Mouse (Mus musculus) gonadal fat pad, adult 2 months (tissue): ENCODE measurements around the gene Slc7a6. TPM values are rescaled to one million over a fixed set of nuclear protein-coding genes. Genes with fewer than 3 reads are reported as not detected.

ENCODE experiments used
- DNase-seq: peaks from one replicate; pipeline ENCODE4 v3.0.0-alpha.2; 2012; ENCODE audit warnings: low read depth
- polyA plus RNA-seq: library from polyadenylated mRNA; depleted of rRNA; stranded (reverse); fragments of >200 nt; gene quantifications from 2 replicates; pipeline ENCODE4 v1.2.3, GENCODE M21; 2012; rRNA removed

Slc7a6 gene
- 18.3 and 24.9 TPM in 2 replicates for polyA plus RNA-seq

DNA sequence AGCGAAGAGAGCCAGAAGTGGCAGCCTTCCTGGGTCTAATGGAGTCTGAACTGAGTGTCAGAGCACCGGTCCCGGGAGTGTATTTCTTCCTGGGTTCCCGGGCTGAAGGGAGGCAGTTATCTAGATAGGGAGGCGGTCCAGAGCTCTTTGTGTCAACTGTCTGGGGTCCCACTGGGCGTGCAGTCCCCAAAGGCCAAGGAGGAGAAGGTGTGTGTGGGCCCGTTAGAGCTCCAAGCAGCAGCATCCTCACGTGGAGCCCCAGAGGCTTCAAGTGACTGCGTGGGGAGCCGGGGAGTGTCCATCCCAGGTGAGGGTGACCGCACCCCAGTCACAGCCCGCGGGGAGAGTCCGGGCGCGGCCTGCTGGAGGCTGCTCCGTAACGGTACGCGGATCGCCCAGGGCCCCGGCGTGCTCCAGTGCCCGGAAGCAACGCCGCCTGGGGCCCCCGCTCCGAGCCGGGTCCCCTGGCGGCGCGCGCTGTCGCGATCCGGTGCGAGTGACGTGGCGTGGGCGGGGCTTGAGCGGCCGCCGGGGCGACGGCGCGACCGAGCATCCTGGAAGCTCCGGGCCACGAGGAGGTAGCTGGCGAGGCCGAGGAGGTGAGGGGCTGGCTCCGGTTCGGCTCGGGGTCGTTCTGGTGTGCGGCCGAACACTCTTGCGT, at the start of gene Slc7a6:
Gene Slc7a6, plus strand, starts transcription at position 502 of the 661 bp plus-strand sequence.
- DNase-seq = no peak

DNA sequence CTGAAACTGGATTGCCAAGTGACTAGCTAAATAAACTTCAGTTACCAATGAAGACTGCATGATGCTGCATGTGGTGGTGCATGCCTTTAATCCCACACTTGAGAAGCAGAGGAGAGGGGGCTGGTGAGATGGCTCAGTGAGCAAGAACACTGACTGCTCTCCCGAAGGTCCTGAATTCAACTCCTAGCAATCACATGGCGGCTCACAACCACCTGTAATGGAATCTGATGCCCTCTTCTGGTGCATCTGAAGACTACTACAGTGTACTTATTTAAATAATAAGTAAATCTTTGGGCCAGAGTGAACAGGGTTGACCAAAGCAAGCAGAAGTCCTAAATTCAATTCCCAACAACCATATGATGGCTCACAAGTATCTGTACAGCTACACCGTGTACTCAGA, 45.2 kb upstream of the Slc7a6 start:
- DNase-seq = no peak

DNA sequence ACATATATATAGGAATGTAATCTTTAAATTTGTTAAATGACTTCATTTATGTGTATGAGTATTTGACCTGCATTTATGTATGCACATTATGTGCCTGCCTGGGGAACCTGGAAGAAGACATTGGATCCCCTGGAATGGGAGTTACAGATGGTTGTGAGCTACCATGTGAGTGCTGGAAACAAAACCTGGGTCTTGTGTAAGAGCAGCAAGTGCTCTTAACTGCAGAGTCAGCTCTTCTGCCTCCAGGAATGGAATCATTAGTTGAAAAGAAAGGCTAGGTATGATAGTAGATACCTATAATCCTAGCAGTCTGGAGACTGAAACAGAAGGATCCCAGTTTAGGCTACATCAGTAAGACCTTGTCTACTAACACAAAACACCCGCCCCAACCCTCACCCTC, 42.6 kb upstream of the Slc7a6 start:
- no peak for DNase-seq

DNA sequence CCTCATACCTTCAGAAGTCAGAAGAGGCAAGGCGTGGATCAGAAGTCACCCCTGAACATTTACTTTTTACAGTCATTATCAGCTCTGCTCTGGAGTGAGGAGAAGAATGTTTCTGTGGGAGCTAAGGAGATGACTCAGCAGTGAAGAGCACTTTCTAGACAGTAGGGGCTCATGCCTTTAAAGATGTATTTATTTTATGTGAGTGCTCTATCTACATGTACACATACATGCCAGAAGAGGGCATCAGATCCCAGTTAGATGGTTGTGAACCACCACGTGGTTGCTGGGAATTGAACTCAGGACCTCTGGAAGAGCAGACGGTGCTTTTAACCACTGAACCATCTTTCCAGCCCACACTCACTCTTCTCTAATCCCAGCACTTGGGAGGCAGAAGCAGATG, 41.6 kb upstream of the Slc7a6 start:
- no peak for DNase-seq

DNA sequence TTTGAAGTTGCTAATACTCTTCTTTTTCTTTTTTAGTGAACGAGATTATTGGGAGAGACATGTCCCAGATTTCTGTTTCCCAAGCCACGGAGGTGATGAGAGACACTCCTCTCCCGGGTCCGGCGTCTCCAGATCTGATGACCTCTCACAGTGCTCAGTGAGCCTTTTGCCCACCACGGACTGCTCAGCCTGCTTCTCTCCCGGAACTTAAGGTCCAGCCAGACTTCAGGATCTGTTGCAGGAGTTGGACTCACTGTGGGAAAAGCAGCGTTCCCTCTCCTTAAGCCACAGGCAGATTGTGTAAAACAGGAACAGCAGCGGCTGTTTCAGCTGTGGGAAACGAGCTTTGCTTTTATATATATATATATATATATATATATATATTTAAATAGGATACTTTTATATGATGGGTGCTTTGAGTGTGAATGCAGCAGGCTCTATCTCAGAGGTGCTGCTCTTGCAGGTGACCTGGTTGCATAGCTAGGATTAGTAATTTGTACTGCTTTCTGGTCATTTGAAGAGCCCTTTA, 40.7 kb upstream of the Slc7a6 start:
- DNase-seq = no peak

DNA sequence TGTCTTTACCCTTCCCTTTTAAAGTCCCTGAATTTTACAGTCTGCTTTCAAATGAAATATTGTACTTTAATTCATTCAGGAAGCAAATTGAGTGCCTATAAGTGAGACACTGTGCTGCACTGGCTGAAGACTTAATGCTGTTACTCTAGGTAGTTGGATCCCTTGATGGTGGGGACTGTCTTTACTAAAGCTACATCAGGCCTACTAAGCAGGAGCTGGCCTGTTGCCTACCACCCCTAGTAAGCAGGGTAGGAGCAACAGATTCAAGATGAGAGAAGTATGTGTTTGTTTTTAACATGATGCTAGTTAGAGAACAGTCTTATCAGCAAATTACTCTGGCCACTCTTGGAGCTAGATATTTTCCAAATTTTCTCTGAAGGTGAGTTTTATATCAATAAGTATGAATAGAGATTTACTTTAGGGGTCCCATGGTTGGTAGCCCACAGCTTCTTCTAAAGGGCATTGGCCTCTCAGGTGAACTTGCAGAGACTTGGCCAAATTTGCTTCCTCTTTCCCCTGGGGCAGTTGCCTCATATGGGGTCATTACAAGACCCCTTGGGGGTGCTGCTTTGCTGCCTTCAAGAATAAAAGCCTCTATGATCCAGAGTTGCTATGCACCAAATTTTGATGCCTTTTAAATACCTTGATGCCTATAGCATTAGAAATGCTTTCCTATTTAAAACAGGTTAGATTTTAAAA, 39.3 kb upstream of the Slc7a6 start:
- DNase-seq = no peak

DNA sequence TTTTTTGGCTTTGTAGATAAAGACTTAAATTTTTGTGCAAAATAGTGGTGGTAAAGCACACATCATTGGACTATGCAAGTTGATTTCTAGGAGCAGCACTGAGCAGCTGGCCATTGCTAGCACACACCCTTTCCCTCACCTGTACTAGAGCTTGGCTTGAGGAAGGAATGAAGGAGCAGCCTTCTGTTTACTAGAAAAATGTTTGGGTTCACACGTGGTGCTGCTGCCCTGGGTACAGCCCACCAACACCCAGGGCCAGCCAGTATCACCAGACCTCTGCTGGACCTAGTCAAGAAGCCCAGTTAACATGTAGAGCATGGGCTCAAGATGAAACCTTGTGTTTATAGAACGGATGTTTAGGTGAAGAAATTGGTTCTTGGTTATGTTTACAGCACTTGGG, 38.7 kb upstream of the Slc7a6 start:
- no peak for DNase-seq

DNA sequence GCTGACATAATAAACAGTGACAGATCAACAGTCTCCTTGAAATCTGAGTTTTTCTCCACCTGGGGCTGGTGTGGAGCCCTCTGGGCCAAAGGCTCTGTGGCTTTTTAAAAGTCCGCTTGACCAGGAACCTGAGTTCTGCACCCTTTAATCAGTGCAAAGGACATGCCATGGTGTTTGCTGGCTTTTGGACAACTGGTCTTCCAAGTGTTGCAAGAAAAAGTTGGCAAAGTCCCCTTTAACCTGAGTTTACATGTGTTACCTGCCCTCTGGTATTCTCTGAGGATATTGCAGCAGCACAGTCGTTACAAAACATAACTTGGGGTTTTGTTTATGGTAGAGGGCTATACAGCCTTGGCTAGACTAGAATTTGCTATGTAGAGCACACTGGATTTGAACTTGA, 38.2 kb upstream of the Slc7a6 start:
- DNase-seq = peak; percentile 67

DNA sequence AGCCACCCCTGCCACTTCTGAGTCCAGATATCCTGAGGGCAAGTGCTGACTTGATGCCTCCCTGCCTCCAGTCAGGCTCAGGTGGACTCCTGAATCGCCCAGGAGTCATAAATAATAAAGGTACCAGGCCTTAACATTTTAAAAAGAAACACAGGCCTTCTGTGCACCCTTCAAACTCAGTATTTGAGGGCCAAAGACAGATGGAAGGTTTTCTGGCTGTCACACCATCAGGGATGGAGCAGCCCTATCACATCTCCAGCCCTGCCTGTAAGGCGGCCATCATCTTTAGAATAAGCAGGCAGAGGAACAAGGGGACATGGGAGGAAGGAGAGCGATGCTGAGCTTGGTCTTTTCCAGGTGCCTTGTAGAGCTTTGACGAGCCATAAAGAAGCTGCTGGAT, 37.6 kb upstream of the Slc7a6 start:
- no peak for DNase-seq

DNA sequence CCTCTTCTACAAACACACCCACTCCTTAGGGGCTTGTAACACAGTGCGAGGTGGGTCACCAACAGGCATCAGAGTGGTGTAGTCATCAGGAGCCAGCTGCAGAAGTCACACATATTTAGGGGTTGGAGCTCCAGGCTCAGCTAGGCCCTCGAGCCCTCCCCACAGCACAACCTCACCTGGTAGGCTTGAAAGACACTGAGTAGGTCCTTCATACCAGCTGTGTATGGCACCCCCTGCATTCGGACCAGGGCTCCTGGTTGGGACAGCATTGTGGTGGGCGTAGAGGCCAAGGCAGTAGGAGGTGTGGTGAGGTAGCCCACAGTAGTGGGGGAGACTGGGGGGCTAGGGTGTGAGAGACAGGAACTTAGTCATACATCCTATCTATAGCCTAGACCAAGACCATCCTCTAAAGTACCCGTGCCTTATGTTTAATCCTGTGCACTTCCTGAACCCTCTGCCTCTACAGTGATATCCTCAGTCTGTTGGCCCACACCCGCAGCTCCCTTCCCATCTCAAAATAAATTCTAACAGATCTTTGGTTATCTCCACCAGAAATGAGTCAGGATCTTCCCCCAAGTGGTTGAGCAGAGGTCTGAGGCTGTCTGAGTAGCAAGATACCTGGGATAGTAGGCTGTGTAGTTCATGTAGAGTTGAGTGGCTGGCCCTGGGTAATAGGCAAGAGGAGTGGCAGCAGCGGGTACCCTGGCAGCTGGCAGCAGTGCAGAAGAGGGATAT, 37.0 kb upstream of the Slc7a6 start:
- no peak for DNase-seq

DNA sequence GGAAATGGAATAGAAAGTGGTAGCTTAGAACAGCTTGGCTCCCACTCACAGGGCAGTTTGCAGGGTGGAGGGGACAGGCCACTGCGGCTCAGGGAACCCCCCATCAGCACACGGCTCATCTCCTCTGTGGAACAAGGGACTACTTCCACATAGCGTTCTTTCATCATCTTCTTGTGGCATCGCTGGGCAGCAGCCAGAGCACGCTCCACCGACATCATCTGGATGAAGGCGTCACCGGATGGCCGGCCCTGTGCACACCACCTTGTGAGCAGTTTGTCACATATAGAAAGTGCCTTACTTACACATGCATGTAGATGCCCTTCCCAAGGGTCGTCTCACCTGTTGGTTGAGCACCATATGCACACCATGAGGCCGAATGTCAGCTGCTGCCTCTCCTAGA, 36.3 kb upstream of the Slc7a6 start:
- DNase-seq = no peak

DNA sequence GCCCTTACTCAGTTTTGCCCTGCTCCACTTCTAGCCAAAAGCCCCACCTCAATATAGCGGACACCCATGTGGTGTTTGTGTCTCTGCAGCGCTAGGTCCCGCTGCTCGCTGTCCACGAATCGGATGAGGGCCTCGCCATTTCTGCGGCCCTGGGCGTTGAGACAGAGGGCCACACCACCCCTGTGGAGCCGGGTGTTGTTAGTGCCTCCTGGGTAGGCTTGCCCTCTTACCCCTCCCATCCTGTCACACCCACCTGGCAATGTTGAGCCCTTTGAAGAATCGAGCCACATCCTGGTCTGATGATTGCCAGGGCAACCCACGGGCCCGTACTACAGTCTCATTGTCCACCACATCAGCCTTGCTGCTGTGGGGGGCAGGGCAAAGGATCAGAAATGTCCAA, 35.1 kb upstream of the Slc7a6 start:
- DNase-seq = no peak

DNA sequence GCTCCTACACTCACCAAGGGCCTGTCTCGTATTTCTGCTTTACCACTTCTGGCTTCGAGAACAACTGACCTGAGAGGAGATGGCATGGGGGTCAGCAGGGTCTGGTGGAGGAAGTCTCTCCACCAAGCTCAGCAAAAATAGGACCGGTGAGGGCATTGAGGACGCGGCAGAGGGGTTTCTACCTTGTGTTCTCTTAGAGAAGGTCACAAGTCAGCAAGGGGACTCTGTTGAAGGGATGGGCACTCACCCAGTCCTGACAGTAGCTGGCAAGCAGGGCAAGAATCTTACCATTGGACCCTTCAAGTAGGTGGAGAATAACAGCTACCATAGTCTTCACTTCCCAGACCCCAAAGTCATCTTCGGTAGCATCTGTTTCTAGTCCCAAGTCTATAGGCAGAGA, 34.7 kb upstream of the Slc7a6 start:
- DNase-seq = no peak

DNA sequence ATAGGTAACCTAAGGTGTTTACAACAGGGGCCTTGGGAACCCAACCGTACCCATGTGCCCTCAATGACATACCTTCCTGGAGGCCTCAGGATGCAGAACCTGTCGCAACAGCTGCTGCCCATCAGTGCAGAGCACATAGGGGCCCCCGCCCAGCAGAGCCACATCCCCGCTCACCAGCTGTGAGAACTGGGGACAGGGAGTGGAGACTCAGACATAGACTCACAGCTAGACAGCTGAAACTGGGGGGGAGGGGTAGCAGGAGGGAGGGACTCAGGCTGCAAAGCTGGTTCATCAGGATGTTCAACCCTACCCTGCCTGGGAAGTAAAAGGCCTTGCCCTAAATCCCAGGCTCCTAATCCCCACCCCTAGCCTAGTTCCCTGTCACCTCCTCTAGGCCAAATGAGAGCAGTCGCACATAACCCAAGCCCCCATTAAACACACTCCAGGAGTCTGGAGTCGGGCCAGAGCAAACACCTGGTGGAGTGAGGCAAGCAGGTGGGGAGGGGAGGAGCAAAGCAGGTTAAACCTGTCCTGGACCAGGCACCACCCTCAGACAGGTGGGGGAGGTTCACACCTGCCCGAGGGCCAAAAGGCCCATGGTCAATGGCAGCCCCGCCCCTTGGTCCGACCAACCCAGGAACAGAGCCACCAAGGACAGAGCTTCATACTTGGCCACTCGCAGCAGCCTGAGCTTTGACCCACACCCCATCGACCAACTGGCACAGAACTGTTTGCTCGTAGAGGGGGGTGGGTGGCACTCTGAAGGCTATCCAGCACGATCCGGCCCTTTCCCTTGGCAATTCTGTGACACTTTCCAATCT, 33.7 kb upstream of the Slc7a6 start:
- peak; percentile 99 for DNase-seq

DNA sequence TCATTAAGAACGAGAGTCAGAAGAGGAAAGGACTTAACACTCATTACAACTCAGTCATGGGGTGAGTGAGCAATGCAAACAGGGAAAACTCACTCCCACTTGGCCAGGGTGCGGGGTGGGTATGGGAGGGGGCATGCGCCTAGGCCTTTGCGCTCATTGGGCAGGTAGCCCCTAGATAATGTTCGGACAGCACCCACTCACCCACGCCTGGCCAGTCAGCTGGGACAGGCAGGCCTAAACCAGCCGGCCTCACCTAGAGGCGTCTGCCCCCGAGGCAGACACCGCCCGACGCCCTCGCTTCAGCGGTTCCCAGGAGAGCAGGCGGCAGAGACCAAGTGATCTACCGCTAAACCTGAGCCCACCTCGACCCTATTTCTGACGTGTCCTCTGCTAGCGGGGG, 33.0 kb upstream of the Slc7a6 start:
- DNase-seq = no peak

DNA sequence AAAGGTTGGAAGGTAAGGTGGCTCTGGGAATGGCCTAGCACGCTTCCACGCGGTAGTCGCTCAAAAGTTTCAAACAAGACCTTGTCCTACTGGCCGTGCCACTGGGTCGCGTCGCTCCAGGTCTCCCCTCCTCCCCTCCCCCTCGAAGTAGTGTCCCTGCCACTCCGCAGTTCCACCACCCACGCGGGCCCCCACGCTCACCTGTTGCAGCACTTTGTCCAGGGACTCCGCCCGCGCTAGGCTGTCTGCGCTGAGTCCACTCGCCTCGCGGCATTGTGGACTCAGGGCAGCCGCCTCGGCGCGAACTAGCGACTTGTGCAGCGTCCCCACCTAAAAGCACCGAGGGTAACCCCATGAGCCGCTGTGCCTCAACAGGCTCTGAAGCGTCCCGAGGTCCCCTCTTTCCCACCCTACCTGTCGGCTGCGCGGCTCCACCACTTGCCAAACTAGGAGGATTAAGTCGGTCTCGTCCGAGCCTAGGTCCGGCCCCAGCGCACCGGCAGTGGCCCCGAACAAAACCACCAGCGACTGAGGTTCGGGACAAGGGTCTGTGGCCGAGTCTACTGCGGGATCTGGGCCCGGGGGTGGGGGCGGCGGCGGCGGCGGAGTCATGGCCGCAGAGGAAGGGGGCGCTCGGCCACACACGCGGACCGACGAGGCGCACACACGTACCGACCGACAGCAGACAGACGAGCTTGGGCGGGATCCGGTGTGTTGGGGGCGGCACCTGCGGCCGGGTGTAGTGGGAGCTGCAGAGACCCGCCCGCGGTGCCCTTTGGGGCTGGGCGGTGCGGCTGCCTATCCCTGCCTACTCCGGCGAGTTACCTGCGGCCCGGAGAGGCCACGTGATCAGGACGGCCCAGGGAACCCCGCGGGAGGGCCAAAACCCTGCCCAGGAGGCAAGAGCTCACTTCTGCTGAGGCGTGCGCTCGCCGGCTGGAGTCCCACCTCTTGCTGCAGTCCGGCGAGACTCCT, 32.2 kb upstream of the Slc7a6 start, which contains the start of gene Esrp2:
Gene Esrp2, minus strand, starts transcription at position 819 of the 975 bp plus-strand sequence.
- DNase-seq = no peak

DNA sequence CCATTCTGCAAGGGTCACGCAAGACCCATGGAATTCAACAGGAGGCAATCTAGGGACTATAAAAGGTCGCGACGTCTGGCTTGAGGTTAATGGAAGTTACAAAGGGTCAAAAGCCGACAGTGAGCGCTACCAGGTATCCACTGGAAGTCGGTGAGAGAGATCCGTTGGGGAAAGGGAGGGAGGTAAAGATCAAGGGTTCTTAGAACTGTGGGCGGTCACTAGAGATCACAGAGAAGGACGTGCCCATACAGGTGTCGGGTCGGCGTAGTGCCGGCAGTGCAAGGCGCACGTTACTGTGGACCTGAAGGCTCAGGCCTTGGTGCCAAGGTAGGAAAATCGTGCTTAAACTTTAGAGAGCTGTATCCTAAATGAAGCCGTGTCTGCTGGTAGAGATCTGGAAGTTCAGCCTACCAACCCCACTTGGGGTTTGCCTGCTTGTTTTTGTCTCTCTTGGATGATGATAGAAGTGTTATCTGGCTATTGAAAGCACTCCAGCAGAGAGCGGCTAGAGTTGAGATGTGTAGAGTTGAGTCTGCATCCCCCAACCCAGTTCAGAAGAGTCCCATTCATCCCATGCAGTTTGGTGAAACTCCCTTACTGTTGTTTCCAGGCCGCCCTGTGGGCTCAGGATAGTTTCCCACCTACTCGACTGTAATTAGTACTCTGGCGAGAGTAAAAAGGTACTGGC, 31.3 kb upstream of the Slc7a6 start:
- DNase-seq = no peak

DNA sequence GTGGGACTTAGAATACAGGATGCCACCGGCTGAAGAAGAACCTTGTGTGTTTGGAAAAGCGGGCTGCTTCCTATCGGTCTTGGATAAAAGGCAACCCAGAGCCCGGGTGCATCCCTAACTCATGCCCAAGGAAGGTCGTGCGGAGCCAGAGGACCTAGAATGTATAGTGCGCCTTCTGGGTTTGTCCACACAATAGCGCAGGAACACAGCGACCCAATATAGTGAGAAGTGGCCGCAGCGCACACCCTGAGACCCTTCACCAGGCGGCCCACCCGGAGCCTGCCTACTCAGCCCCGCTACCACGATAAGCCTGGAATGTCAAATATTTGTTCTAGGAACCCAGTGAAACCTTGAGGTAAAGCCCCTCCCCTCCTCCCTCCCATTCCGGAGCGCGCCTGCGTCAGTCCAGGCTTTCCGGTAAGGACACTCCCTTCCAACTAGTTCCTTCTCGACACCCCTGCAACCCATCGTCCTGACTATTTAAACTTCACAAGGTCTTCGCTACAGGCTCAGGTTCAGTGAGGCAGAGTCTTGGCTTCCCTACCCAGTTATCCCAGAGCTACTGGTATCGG, 30.7 kb upstream of the Slc7a6 start:
- no peak for DNase-seq

DNA sequence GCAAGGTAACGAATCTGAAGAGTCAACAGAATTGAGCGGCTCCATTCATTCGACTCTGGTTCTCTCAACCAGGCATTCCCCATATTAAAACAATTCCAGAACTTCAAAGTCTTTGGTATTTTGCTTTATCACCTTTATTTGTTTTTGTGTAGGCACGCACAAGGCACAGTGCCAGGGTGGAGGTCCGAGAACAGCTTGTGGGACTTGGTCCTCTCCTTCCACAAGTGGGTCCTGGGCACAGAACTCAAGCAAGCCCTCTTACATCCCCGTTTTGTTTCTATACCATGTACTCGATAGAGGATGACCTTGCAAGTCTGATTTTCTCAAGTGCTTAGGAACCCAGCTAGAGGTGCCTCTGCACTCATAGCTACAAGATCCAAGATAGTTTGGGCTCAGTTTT, 30.0 kb upstream of the Slc7a6 start:
- DNase-seq = no peak

DNA sequence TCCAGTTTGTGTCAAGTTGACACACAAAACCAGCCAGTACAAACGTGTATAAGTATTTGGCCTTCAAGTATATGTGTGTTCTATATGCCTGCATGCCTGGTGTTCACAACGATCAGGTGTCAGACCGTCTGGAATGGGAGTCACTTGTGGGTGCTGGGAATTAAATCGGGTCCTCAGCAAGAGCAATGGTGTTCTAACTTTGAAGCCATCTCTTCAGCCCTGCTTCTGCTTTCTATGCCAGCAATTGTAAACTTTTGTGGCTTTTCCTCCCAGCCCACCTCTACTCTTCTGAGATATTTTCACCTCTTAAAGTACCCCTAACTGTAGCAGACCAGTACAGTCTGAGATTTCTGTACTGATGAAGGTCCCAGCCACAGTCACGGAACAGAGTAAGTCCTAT, 28.5 kb upstream of the Slc7a6 start:
- DNase-seq = no peak
